In genomic region chr17:14505415-14505814, GRCm38 (mm10) we compare ENCODE assay signal across 17 mouse cellular contexts.
DNase-seq lines count a peak whose midpoint lies in the region; ATAC-seq and TF ChIP-seq lines count a peak whose summit lies in the region.
"Had no signal": no experiment of that assay in that cellular context is flagged by ENCODE, and none has a peak within 500 bp of the region (broad histone marks: within the 10 kb centered on the region; RNA-seq: fewer than 3 reads in every experiment).

No protein-coding gene starts in this region.

- no peak for ATAC-seq in kidney, embryonic 15.5 days (replicated peaks; ENCODE audit: low FRiP score)
- no peak for ATAC-seq in kidney, postnatal 0 days (replicated peaks; ENCODE audit: low FRiP score, low read depth)
- ATAC-seq: forebrain, embryonic 16.5 days; midbrain, embryonic 13.5 days had no signal

- no peaks in the 10 kb centered on the region for H3K9me3 ChIP-seq in kidney, embryonic 15.5 days (replicated peaks)
- H3K9me3 ChIP-seq in kidney, postnatal 0 days (replicated peaks; ENCODE audit: low read length): no peaks in the 10 kb centered on the region
- H3K9me3 ChIP-seq in limb, embryonic 10.5 days (replicated peaks): no peaks in the 10 kb centered on the region
- H3K9me3 ChIP-seq: embryonic facial prominence, embryonic 13.5 days; midbrain, embryonic 13.5 days; stomach, embryonic 15.5 days had no signal

- 0 out of 2 replicates have a peak, but pooled peaks cover 5% of the 10 kb centered on the region for H3K27me3 ChIP-seq in kidney, embryonic 15.5 days
- no peaks in the 10 kb centered on the region; the same call in 1 of the 2 replicates for H3K27me3 ChIP-seq in kidney, postnatal 0 days (ENCODE audit: insufficient read depth, low read length)
- no peaks in the 10 kb centered on the region for H3K27me3 ChIP-seq in limb, embryonic 10.5 days (ENCODE audit: low read depth, poor library complexity, severe bottlenecking)
- H3K27me3 ChIP-seq: embryonic facial prominence, embryonic 13.5 days; midbrain, embryonic 13.5 days; stomach, embryonic 15.5 days had no signal

- no peak for TF ChIP-seq CTCF in kidney, postnatal 0 days (IDR thresholded peaks at IDR 0.05; ENCODE audit: low read depth)

- H3K4me3 ChIP-seq in kidney, embryonic 15.5 days (replicated peaks): no peak overlapping the region
- H3K4me3 ChIP-seq in kidney, postnatal 0 days (replicated peaks; ENCODE audit: low read depth, low read length): no peak overlapping the region
- no peak overlapping the region for H3K4me3 ChIP-seq in limb, embryonic 10.5 days
- H3K4me3 ChIP-seq: embryonic facial prominence, embryonic 13.5 days; heart, adult 2 months; midbrain, embryonic 13.5 days; stomach, embryonic 15.5 days had no signal

- no peak overlapping the region for H3K4me2 ChIP-seq in kidney, embryonic 15.5 days
- no peak overlapping the region for H3K4me2 ChIP-seq in kidney, postnatal 0 days (ENCODE audit: low read length)
- H3K4me2 ChIP-seq: embryonic facial prominence, embryonic 13.5 days; midbrain, embryonic 13.5 days; stomach, embryonic 15.5 days had no signal

- H3K36me3 ChIP-seq in kidney, embryonic 15.5 days: no peaks in the 10 kb centered on the region
- H3K36me3 ChIP-seq in kidney, postnatal 0 days (ENCODE audit: insufficient read depth, low read length): no peaks in the 10 kb centered on the region
- no peaks in the 10 kb centered on the region for H3K36me3 ChIP-seq in limb, embryonic 10.5 days
- H3K36me3 ChIP-seq: embryonic facial prominence, embryonic 13.5 days; midbrain, embryonic 13.5 days; stomach, embryonic 15.5 days had no signal

- no peaks in the 10 kb centered on the region for H3K4me1 ChIP-seq in kidney, embryonic 15.5 days
- no peaks in the 10 kb centered on the region for H3K4me1 ChIP-seq in kidney, postnatal 0 days (replicated peaks; ENCODE audit: insufficient read depth, low read length)
- peaks cover 11% of the 10 kb centered on the region; the same call in 1 of the 2 replicates for H3K4me1 ChIP-seq in limb, embryonic 10.5 days
- H3K4me1 ChIP-seq: midbrain, embryonic 13.5 days; stomach, embryonic 15.5 days had no signal

- no peak overlapping the region for H3K9ac ChIP-seq in kidney, embryonic 15.5 days
- H3K9ac ChIP-seq in kidney, postnatal 0 days (ENCODE audit: low read depth, low read length): no peak overlapping the region
- H3K9ac ChIP-seq: embryonic facial prominence, embryonic 13.5 days; midbrain, embryonic 13.5 days; stomach, embryonic 15.5 days had no signal

- no peak overlapping the region for H3K27ac ChIP-seq in kidney, embryonic 15.5 days
- no peak overlapping the region for H3K27ac ChIP-seq in kidney, postnatal 0 days
- no peak overlapping the region for H3K27ac ChIP-seq in limb, embryonic 10.5 days
- H3K27ac ChIP-seq: embryonic facial prominence, embryonic 13.5 days; heart, adult 2 months; midbrain, embryonic 13.5 days; stomach, embryonic 15.5 days had no signal

- WGBS in kidney, embryonic 15.5 days: 66% methylated on average over 4 of the region's 4 CpGs
- 68% methylated on average over 4 of the region's 4 CpGs for WGBS in kidney, postnatal 0 days
- 86% methylated on average over 4 of the region's 4 CpGs for WGBS in limb, embryonic 10.5 days

- DNase-seq in kidney, adult 11 months: peak; percentile 46
- peak; percentile 14 for DNase-seq in 3T3-L1 (ENCODE audit: low read depth, low spot score)
- DNase-seq in heart, adult 9 months (ENCODE audit: low spot score in 2 of 2): peak; percentile 83 to 88
- peak; percentile 57 for DNase-seq in kidney, postnatal 0 days (ENCODE audit: low spot score)
- DNase-seq in embryo, embryonic 11 days: no peak
- DNase-seq in ovary, postnatal 10 days (ENCODE audit: low spot score): no peak
- DNase-seq in limb, embryonic 10.5 days (ENCODE audit: low spot score): no peak
- DNase-seq: adrenal gland, postnatal 36 days; cerebellum, adult 8-10 months; retina, postnatal 1 day; thymus, postnatal 14 days had no signal

Comparison
In these comparisons a context has a peak if more than half of its experiments do, and no peak if none do; other contexts are left out.
1. DNase-seq: peak in kidney, adult 11 months (single experiment), 3T3-L1 (single experiment), heart, adult 9 months (2 of 2) and kidney, postnatal 0 days (single experiment); none in embryo, embryonic 11 days (single experiment), ovary, postnatal 10 days (single experiment) and limb, embryonic 10.5 days (single experiment).